Mouse (Mus musculus): ENCODE results near the gene Pdss2. TPM values are rescaled to one million over a fixed set of nuclear protein-coding genes. Genes with fewer than 3 reads are reported as not detected.
A peak's percentile ranks its signal among the peaks of the same experiment; 100 is the strongest.

Pdss2 gene
- total and polyA plus RNA-seq, 2 experiments from 2014 or later, result 17.6 TPM

DNA sequence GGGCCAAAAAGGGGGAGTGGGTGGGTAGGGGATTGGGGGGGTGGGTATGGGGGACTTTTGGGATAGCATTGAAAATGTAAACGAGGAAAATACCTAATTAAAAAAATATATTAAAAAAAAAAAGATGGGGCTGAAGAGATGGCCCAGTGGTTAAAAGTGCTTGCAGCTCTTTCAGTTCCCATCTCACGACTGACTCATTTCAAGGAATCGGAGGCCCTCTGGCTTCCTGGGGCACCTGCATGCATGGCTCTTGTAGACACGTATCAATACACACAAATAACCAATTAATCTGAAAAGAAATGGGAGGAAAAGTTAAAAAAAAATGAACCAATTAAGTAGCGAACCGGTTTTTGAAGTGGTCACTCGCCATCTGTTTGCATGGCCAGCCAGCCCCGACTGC, 155.5 kb downstream of the Pdss2 start:
- Histone ChIP-seq H3K9ac (replicated peaks; ENCODE audit: low read length, poor library complexity, severe bottlenecking) (no peak overlapping the region), H3K36me3 (ENCODE audit: insufficient read depth, low read length) (no peaks in the 10 kb centered on the region), H3K4me2 (ENCODE audit: low read depth, low read length, poor library complexity, severe bottlenecking) (no peak overlapping the region), H3K4me1 (ENCODE audit: insufficient read depth, low read length) (no peaks in the 10 kb centered on the region), H3K27ac (ENCODE audit: low read depth, low read length) (no peak overlapping the region), H3K27me3 (ENCODE audit: insufficient read depth, low read length) (no peaks in the 10 kb centered on the region), H3K9me3 (ENCODE audit: low read length) (no peaks in the 10 kb centered on the region), H3K4me3 (ENCODE audit: low read depth, low read length) (no peak overlapping the region)
- TF ChIP-seq CTCF (IDR thresholded peaks at IDR 0.05), result no peak
- DNase-seq (ENCODE audit: low spot score) (no peak), ATAC-seq (ENCODE audit: low FRiP score) (no peak)
- WGBS, result 91% methylated on average over 8 of the region's 8 CpGs

DNA sequence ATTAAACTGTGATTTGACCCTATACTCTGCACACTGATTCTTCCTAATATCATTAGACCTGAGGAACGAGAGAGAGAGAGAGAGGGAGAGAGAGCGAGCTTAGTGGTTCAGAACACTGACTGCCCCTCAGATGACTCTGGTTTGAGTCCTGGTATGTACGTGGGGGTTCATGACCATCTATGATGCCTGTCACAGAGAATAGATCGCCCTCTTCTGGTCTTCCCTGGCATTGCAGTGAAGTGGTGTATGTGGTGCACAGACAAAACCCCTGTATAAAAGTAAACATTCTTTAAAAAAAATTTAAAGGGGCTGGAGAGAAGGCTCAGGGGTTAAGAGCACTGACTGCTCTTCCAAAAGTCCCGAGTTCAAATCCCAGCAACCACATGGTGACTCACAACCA, 157.0 kb downstream of the Pdss2 start:
- no peak overlapping the region for H3K4me2 ChIP-seq (ENCODE audit: low read depth, low read length, poor library complexity, severe bottlenecking)
- H3K4me3 ChIP-seq (ENCODE audit: low read depth, low read length), result no peak overlapping the region
- DNase-seq (ENCODE audit: low spot score), result peak; percentile 61
- no peaks in the 10 kb centered on the region for H3K9me3 ChIP-seq (ENCODE audit: low read length)
- 39% methylated on average over 5 of the region's 5 CpGs for WGBS
- no peaks in the 10 kb centered on the region for H3K36me3 ChIP-seq (ENCODE audit: insufficient read depth, low read length)
- TF ChIP-seq CTCF (IDR thresholded peaks at IDR 0.05), result peak; percentile 74
- H3K9ac ChIP-seq (replicated peaks; ENCODE audit: low read length, poor library complexity, severe bottlenecking), result no peak overlapping the region
- ATAC-seq (ENCODE audit: low FRiP score), result no peak
- H3K27ac ChIP-seq (ENCODE audit: low read depth, low read length), result no peak overlapping the region
- H3K4me1 ChIP-seq (ENCODE audit: insufficient read depth, low read length), result no peaks in the 10 kb centered on the region
- no peaks in the 10 kb centered on the region for H3K27me3 ChIP-seq (ENCODE audit: insufficient read depth, low read length)

DNA sequence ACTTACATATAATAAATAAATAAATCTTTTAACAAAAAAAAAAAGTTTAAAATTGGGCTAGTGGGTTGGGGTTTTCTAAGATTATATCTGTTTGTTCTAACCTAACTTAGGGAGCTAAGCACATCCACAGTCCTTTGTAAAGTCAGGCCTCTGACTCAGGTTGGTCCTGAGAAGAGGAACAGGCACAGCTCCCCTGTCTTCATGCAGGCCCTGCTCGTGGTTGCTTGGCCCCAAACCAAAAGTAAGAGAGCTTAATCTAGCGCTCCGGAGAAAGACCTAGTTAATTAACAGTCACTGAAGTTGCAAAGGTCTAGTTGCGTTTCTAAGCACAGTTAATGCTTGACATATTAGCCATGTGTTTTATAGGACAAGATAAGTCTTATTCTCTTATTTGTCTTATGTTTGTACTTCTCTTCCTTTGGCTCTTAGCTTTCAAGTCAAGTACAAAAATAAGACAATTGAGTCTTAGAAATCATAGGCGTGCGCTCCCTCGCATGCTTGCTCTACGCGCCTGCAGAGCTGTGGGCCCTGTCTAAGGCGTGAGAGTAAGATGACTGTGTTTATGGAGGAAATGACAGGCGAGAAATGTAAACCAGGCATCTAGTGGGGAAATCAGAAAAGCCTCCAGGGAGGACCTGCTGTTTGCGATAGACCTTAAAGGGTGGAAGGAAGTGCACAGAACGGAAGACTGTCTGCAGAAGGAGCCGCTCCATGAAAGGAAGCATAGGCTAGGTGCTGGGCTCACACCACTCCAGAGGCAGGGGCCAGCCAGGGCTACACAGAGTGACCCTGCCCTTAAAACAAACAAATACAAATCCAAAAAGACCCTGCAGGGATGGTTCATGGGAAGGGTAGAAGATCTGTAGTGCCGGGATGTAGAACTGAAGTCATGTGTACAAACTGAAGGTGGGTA, 157.7 kb downstream of the Pdss2 start:
- WGBS, result 76% methylated on average over 15 of the region's 15 CpGs
- DNase-seq (ENCODE audit: low spot score), result no peak
- TF ChIP-seq CTCF (IDR thresholded peaks at IDR 0.05), result no peak

DNA sequence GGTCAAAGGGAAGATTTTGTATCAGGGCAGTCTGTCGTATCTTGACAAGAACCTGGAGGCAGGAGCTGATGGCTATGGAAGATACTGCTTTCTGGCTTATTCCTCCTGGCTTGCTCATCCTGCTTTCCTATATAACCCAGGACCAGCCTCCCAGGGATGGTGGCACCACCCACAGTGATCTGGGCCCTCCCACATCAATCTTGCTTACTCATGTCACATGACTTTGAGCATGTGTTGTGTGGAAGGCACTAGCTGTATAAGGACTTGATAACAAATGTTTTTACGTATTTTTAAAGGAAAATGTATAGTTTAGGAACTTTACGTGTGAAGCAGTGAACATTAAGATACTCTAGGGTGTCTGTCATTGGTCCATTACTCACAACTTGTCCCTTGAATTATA, 161.4 kb downstream of the Pdss2 start:
- H3K4me1 ChIP-seq (ENCODE audit: insufficient read depth, low read length), result no peaks in the 10 kb centered on the region
- no peak for DNase-seq (ENCODE audit: low spot score)
- H3K27me3 ChIP-seq (ENCODE audit: insufficient read depth, low read length), result no peaks in the 10 kb centered on the region
- no peak overlapping the region for H3K9ac ChIP-seq (replicated peaks; ENCODE audit: low read length, poor library complexity, severe bottlenecking)
- no peak overlapping the region for H3K4me2 ChIP-seq (ENCODE audit: low read depth, low read length, poor library complexity, severe bottlenecking)
- no peak for TF ChIP-seq CTCF (IDR thresholded peaks at IDR 0.05)
- no peak overlapping the region for H3K27ac ChIP-seq (ENCODE audit: low read depth, low read length)
- no peaks in the 10 kb centered on the region for H3K36me3 ChIP-seq (ENCODE audit: insufficient read depth, low read length)
- no peaks in the 10 kb centered on the region for H3K9me3 ChIP-seq (ENCODE audit: low read length)
- ATAC-seq (ENCODE audit: low FRiP score), result no peak
- H3K4me3 ChIP-seq (ENCODE audit: low read depth, low read length), result no peak overlapping the region
- WGBS, result 92% methylated on average over 3 of the region's 3 CpGs

More for the DNA sequence above, 157.7 kb downstream of the Pdss2 start:
- Histone ChIP-seq H3K4me1 (ENCODE audit: insufficient read depth, low read length) (no peaks in the 10 kb centered on the region), H3K9ac (replicated peaks; ENCODE audit: low read length, poor library complexity, severe bottlenecking) (no peak overlapping the region), H3K4me3 (ENCODE audit: low read depth, low read length) (no peak overlapping the region), H3K4me2 (ENCODE audit: low read depth, low read length, poor library complexity, severe bottlenecking) (no peak overlapping the region), H3K27me3 (ENCODE audit: insufficient read depth, low read length) (no peaks in the 10 kb centered on the region), H3K36me3 (ENCODE audit: insufficient read depth, low read length) (no peaks in the 10 kb centered on the region), H3K9me3 (ENCODE audit: low read length) (no peaks in the 10 kb centered on the region), H3K27ac (ENCODE audit: low read depth, low read length) (no peak overlapping the region)
- no peak for ATAC-seq (ENCODE audit: low FRiP score)

DNA sequence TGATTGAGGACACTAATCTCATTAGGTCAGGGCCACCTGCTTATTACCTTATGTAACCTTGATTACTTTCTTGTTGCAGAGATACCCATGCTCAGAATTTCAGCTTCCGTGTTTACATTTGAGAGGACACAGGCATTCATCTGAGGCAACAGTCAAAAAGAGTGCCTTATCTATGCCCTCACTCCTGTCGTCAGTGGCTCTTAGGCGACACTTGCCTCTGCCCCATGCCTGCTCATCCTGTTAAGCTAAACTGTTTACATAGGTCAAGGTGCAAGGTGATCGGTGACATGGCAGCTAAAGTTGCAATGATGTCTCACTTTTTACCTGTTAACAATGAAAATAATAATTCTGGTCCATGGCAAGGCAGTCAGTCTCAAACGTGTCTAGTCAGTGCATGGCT, 163.3 kb downstream of the Pdss2 start:
- Histone ChIP-seq H3K36me3 (ENCODE audit: insufficient read depth, low read length) (no peaks in the 10 kb centered on the region), H3K27ac (ENCODE audit: low read depth, low read length) (no peak overlapping the region), H3K4me2 (ENCODE audit: low read depth, low read length, poor library complexity, severe bottlenecking) (no peak overlapping the region), H3K9me3 (ENCODE audit: low read length) (no peaks in the 10 kb centered on the region), H3K4me1 (ENCODE audit: insufficient read depth, low read length) (no peaks in the 10 kb centered on the region), H3K4me3 (ENCODE audit: low read depth, low read length) (no peak overlapping the region), H3K27me3 (ENCODE audit: insufficient read depth, low read length) (no peaks in the 10 kb centered on the region), H3K9ac (replicated peaks; ENCODE audit: low read length, poor library complexity, severe bottlenecking) (no peak overlapping the region)
- ATAC-seq (ENCODE audit: low FRiP score), result no peak
- no peak for TF ChIP-seq CTCF (IDR thresholded peaks at IDR 0.05)
- 86% methylated on average over 5 of the region's 5 CpGs for WGBS
- DNase-seq (ENCODE audit: low spot score), result no peak

DNA sequence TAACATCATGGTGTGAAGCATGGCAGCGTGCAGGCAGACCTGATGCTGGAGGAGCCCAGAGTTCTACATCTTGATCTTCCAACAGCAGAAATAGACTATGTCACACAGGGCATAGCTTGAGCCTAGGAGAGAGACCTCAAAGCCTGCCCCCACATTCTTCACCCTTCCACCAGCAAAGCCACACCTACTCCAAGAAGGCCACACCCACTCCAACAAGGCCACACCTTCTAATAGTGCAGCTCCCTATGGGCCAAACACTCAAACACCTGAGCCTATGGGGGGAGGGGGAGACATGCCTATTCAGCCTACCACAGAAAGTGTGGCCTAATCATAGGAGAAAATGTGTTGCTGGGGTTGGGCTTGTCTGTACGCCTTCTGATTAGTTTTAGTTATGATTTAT, 171.6 kb downstream of the Pdss2 start:
- Histone ChIP-seq H3K27me3 (ENCODE audit: insufficient read depth, low read length) (no peaks in the 10 kb centered on the region), H3K27ac (ENCODE audit: low read depth, low read length) (no peak overlapping the region), H3K4me3 (ENCODE audit: low read depth, low read length) (no peak overlapping the region), H3K4me1 (ENCODE audit: insufficient read depth, low read length) (no peaks in the 10 kb centered on the region), H3K4me2 (ENCODE audit: low read depth, low read length, poor library complexity, severe bottlenecking) (no peak overlapping the region), H3K9ac (replicated peaks; ENCODE audit: low read length, poor library complexity, severe bottlenecking) (no peak overlapping the region), H3K36me3 (ENCODE audit: insufficient read depth, low read length) (no peaks in the 10 kb centered on the region), H3K9me3 (ENCODE audit: low read length) (no peaks in the 10 kb centered on the region)
- TF ChIP-seq CTCF (IDR thresholded peaks at IDR 0.05), result no peak
- no peak for DNase-seq (ENCODE audit: low spot score)
- 91% methylated on average over 2 of the region's 2 CpGs for WGBS
- no peak for ATAC-seq (ENCODE audit: low FRiP score)

All from midbrain, postnatal 0 days (tissue).